Mouse (Mus musculus) liver, embryonic 14.5 days (tissue): ENCODE results near the gene S1pr1. TPM values are rescaled to one million over a fixed set of nuclear protein-coding genes. Genes with fewer than 3 reads are reported as not detected.

ENCODE experiments used
- ATAC-seq: fragments of 200-750 bp; cut with Nextera tagmentation; 2 replicates; pipeline ENCODE4 v1.8.0; 2017; ENCODE audit warnings: moderate number of reproducible peaks, mild to moderate bottlenecking, moderate library complexity; ENCODE audit not compliant: insufficient read depth
- DNase-seq, 3 experiments: peaks; one replicate each; pipeline ENCODE4 v3.0.0-alpha.2; 2012 to 2013; ENCODE audit warnings: low read depth in 3 of 3, low spot score in 3 of 3
- H3K27ac ChIP-seq: fragments of 300-500 bp; sonication (generic); 2 replicates; pipeline ENCODE4 v1.5.1; 2014; ENCODE audit warnings: moderate library complexity, mild to moderate bottlenecking, control low read depth, inconsistent platforms
- H3K27me3 ChIP-seq: fragments of 300-500 bp; sonication (generic); 2 replicates; pipeline ENCODE4 v1.6.1; 2014; ENCODE audit warnings: mild to moderate bottlenecking, low read length, moderate library complexity; ENCODE audit not compliant: control insufficient read depth, insufficient read depth
- H3K36me3 ChIP-seq: fragments of 300-500 bp; sonication (generic); replicated peaks from 2 replicates; pipeline ENCODE4 v1.6.1; 2014; ENCODE audit warnings: low read depth; ENCODE audit not compliant: control insufficient read depth, insufficient read depth
- H3K4me1 ChIP-seq, 2 experiments: fragments of 200-500 bp in 1 of 2; fragments of 300-500 bp in 1 of 2; sonication (generic) in 1 of 2; replicated peaks; 2 replicates each; pipeline ENCODE4 v1.6.1; 2012 to 2014; ENCODE audit warnings: antibody characterized with exemption in 1 of 2, inconsistent platforms in 1 of 2, low read length in 1 of 2; ENCODE audit not compliant: control insufficient read depth in 2 of 2, insufficient read depth in 2 of 2
- H3K4me2 ChIP-seq: fragments of 300-500 bp; sonication (generic); 2 replicates; pipeline ENCODE4 v1.6.1; 2014; ENCODE audit warnings: low read depth, mild to moderate bottlenecking, control low read depth, moderate library complexity
- H3K4me3 ChIP-seq, 2 experiments: fragments of 200-500 bp in 1 of 2; fragments of 300-500 bp in 1 of 2; sonication (generic) in 1 of 2; 2 replicates each; pipeline ENCODE4 v1.5.1; 2012 to 2014; ENCODE audit warnings: low read depth in 2 of 2, low read length in 2 of 2, mild to moderate bottlenecking in 2 of 2, control low read depth in 1 of 2, inconsistent platforms in 1 of 2, moderate library complexity in 1 of 2; ENCODE audit not compliant: insufficient read depth in 1 of 2
- H3K9ac ChIP-seq: fragments of 300-500 bp; sonication (generic); replicated peaks from 2 replicates; pipeline ENCODE4 v1.6.1; 2014; ENCODE audit warnings: mild to moderate bottlenecking, control low read depth, moderate library complexity
- H3K9me3 ChIP-seq: fragments of 300-500 bp; sonication (generic); 2 replicates; pipeline ENCODE4 v1.6.1; 2016; ENCODE audit warnings: low read length, mixed read lengths; ENCODE audit not compliant: control insufficient read depth
- CTCF ChIP-seq: IDR thresholded peaks from 2 replicates; pipeline ENCODE4 v1.5.1; 2016; ENCODE audit warnings: antibody characterized with exemption, low read depth, control low read depth
- EP300 ChIP-seq: IDR thresholded peaks from 2 replicates; pipeline ENCODE4 v1.6.1; 2016; ENCODE audit warnings: antibody characterized with exemption, low read depth
- WGBS: fragments of 180-500 bp; shearing (Covaris S2); extraction: QIAGEN DNeasy Blood & Tissue Kit; methylation state at CpG from one replicate; pipeline ENCODE4 v1.1.7; 2014; ENCODE audit not compliant: insufficient replicate concordance; 5-methylcytosine and 5-hydroxymethylcytosine counted together
- polyA plus RNA-seq, 2 experiments: library from polyadenylated mRNA; depleted of rRNA in 1 of 2; stranded (reverse) in 1 of 2; unstranded in 1 of 2; fragments of >200 nt; fragmentation: Nextera tagmentation in 1 of 2; extraction: Ambion mirVana in 1 of 2; gene quantifications; 2 replicates each; pipeline versions ENCODE4 v1.2.1 to v1.2.3; 2012 to 2014

Gene S1pr1
- polyA plus RNA-seq, 2 experiments = 5.6 to 5.9 TPM

DNA sequence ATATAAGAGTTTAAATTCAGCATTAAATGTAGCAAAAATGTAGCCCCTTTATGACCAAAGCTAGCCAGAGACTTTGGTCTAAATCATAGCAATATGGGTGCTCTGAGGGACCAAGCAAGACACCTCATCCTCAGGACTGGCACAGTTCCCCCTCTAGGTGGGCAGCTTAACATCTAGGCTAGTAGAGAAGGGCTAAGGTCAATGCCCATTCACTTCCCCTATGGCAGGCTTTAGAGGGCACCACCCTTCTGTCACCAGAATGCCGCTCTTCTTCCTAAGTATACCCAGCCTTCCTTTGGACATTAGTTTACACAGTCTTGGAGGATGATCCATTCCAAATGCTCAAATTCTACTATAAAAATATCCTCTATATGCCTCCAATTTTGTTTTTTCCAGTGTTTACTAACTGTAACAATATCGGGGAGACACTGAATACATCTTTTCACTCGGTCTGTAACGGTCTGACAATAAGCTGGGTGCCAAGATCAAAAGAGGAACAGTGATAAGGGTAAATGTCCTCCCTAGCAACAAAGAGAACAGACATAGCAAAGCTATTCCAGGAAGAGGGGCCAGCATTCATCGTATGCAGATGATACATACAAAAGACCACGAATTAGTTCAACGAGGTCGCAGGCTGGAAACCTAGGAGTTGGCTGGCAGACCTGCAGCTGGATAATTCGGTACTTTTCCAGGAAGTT is 41.8 kb downstream of the S1pr1 start:
- TF ChIP-seq CTCF = no peak
- no peak for TF ChIP-seq EP300
- Histone ChIP-seq H3K9ac (no peak overlapping the region), H3K27me3 (no peaks in the 10 kb centered on the region), H3K4me2 (peak overlapping the region; percentile 40), H3K4me1 (peaks cover 0 to 9% of the 10 kb centered on the region in 2 experiments; a peak in 2 of 4 replicates), H3K27ac (no peak overlapping the region), H3K9me3 (no peaks in the 10 kb centered on the region), H3K4me3 (no peak overlapping the region), H3K36me3 (no peaks in the 10 kb centered on the region)
- DNase-seq (no peak), ATAC-seq (peak; percentile 37; the same call in 1 of the 2 replicates)
- 13% methylated on average over 9 of the region's 9 CpGs for WGBS

DNA sequence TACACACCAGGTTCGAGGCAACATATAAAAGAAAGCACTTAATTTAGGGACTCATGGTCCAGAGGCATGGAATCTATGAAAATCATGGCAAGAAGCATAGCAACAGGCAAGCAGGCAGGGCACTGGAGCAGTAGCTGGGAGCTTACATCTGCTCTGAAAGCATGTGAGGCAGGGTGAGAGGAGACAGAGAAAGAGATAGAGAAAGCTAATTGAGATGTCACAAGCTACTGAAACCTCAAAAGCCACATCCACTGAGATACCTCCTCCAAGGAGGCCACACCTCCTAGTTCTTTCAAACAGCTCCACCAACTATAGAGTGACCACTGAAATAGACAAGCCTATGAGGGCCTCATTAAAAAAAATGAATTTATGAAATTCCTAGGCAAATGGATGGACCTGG is 45.6 kb downstream of the S1pr1 start:
- Histone ChIP-seq H3K36me3 (no peaks in the 10 kb centered on the region), H3K9ac (no peak overlapping the region), H3K27me3 (no peaks in the 10 kb centered on the region), H3K4me2 (no peak overlapping the region), H3K27ac (no peak overlapping the region), H3K4me3 (no peak overlapping the region), H3K4me1 (peaks cover 0 to 9% of the 10 kb centered on the region in 2 experiments; a peak in 2 of 4 replicates), H3K9me3 (no peaks in the 10 kb centered on the region)
- ATAC-seq (no peak), DNase-seq (no peak)
- 53% methylated on average over 1 of the region's 1 CpGs for WGBS
- TF ChIP-seq EP300 = no peak

DNA sequence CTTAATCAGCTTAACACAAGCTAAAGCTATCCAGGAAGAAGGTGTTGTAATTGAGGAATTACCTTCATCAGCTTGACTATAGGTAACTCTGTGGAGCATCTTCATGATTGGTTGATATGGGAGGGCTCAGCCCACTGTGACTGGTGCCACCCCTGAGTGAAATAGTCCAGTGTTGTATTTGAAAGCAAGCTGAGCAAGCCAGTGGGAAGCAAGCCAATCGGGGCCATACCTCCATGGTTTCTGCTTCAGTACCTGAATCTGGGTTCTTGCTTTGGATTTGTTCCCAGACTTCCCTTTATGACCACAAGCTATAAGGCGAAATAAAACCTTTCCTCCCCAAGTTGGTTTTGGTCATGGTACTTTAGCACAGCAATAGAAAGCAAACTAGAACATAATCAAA is 47.7 kb downstream of the S1pr1 start:
- TF ChIP-seq CTCF (no peak), EP300 (no peak)
- 54% methylated on average over 2 of the region's 2 CpGs for WGBS

DNA sequence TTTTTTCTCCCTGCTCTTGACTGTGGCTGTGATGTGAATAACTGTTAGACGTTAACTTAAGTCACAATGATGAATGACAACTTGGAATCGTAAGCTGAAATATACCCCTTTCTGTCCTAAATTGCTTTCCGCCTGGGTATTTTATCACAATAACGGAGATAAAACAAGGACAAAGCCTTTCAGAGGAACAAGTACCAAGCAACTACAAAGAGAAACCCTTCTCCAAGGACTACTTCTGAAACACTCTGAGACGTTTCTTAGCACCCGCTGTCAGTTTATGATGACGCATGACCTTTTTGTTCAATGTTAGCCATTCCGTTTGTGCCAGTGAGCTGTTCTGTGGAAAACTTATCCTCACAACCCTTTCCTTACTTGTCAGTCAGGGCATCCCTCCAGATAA is 48.3 kb downstream of the S1pr1 start:
- no peak for DNase-seq
- TF ChIP-seq EP300 (no peak), CTCF (no peak)
- ATAC-seq = no peak
- Histone ChIP-seq H3K9me3 (no peaks in the 10 kb centered on the region), H3K9ac (no peak overlapping the region), H3K36me3 (no peaks in the 10 kb centered on the region), H3K4me2 (no peak overlapping the region), H3K4me1 (no peaks in the 10 kb centered on the region), H3K4me3 (no peak overlapping the region), H3K27ac (no peak overlapping the region), H3K27me3 (no peaks in the 10 kb centered on the region)
- 67% methylated on average over 8 of the region's 8 CpGs for WGBS

More for the DNA sequence above, 47.7 kb downstream of the S1pr1 start:
- no peak for ATAC-seq
- Histone ChIP-seq H3K27ac (no peak overlapping the region), H3K9ac (no peak overlapping the region), H3K4me2 (no peak overlapping the region), H3K4me1 (no peaks in the 10 kb centered on the region), H3K4me3 (no peak overlapping the region), H3K27me3 (no peaks in the 10 kb centered on the region), H3K9me3 (no peaks in the 10 kb centered on the region), H3K36me3 (no peaks in the 10 kb centered on the region)
- DNase-seq = no peak

DNA sequence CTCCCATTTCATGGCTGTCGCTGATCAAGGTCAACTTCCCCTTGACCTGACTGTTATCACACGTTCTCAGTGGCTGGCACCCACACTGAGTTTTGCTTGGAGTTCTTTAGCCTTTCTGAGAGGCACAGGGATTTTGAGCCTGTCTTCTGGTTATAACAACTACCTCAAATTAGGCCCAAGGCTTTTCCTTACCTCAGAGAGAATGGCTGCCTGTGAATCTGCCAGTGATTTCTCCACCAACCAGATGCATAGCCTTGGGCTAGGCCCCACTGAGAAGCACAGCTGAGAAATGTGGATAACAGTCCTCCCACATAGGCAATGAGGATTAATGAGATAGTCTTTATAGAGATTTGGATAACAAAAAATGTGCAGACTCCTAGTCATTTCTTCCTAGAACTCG is 50.4 kb downstream of the S1pr1 start:
- TF ChIP-seq EP300 = no peak
- no peak for TF ChIP-seq CTCF
- Histone ChIP-seq H3K9ac (no peak overlapping the region), H3K9me3 (no peaks in the 10 kb centered on the region), H3K27ac (no peak overlapping the region), H3K27me3 (no peaks in the 10 kb centered on the region), H3K4me2 (no peak overlapping the region), H3K4me1 (no peaks in the 10 kb centered on the region), H3K4me3 (no peak overlapping the region), H3K36me3 (no peaks in the 10 kb centered on the region)
- no peak for DNase-seq
- 34% methylated on average over 3 of the region's 3 CpGs for WGBS
- ATAC-seq = no peak
